Mouse (Mus musculus) testis, adult 2 months (tissue): Measurements from ENCODE around the gene Brms1.

Source experiments
- CTCF ChIP-seq: fragments of 200-500 bp; IDR thresholded peaks from 2 replicates; pipeline ENCODE4 v1.5.1; 2012; ENCODE audit warnings: low read depth, mild to moderate bottlenecking, inconsistent platforms, low read length, moderate library complexity; ENCODE audit not compliant: control insufficient read depth, insufficient read depth, insufficient replicate concordance
- POLR2A ChIP-seq: fragments of 200-500 bp; IDR thresholded peaks from 2 replicates; pipeline ENCODE4 v1.6.1; 2012; ENCODE audit warnings: low read depth, mild to moderate bottlenecking, inconsistent platforms, low read length, moderate library complexity; ENCODE audit not compliant: control insufficient read depth

DNA sequence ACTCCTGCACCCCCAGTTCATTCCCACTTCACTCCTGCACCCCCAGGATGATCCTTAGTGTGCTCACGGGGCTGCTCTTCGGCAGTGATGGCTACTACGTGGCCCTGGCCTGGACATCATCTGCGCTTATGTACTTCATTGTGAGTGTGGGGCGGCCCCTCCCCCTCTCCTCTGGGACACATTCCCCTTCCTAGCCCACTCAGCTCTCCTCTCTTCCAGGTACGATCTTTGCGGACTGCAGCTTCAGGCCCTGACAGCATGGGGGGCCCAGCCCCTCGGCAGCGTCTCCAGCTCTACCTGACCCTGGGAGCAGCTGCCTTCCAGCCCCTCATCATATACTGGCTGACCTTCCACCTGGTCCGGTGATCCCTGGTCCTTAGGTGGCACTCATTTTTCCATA, 50.9 kb downstream of the Brms1 start:
- no peak for TF ChIP-seq POLR2A
- TF ChIP-seq CTCF = no peak
